Mouse (Mus musculus) liver, adult 2 months (tissue): ENCODE data around the gene Slc25a41.

Experiments used
- CTCF ChIP-seq: fragments of 200-500 bp; IDR thresholded peaks from 2 replicates; pipeline ENCODE4 v1.5.1; 2011; ENCODE audit warnings: low read depth, low read length, control low read depth
- POLR2A ChIP-seq: fragments of 200-500 bp; IDR thresholded peaks from 2 replicates; pipeline ENCODE4 v1.6.1; 2011; ENCODE audit warnings: low read length, control low read depth; ENCODE audit not compliant: insufficient read depth; ENCODE audit errors: extremely low read depth

- no peak for TF ChIP-seq CTCF
- TF ChIP-seq POLR2A: no peak
These were observed 25.5 kb upstream of the Slc25a41 start for GRCm38 (mm10) chr17:57066908-57067307.
